Mouse (Mus musculus) adrenal gland, postnatal 10 days (tissue): Measurements from ENCODE around the gene Nisch. TPM values are rescaled to one million over a fixed set of nuclear protein-coding genes. Genes with fewer than 3 reads are reported as not detected.

Experiments
- DNase-seq: peaks from one replicate; pipeline ENCODE4 v3.0.0; 2021; ENCODE audit warnings: mixed read lengths
- total RNA-seq, 2 experiments: library from RNA; stranded (reverse); gene quantifications; 2 replicates each; pipeline ENCODE4 v1.2.3; 2021

Gene Nisch
- total RNA-seq, 2 experiments from 2014 or later, result 224 to 328 TPM

DNA sequence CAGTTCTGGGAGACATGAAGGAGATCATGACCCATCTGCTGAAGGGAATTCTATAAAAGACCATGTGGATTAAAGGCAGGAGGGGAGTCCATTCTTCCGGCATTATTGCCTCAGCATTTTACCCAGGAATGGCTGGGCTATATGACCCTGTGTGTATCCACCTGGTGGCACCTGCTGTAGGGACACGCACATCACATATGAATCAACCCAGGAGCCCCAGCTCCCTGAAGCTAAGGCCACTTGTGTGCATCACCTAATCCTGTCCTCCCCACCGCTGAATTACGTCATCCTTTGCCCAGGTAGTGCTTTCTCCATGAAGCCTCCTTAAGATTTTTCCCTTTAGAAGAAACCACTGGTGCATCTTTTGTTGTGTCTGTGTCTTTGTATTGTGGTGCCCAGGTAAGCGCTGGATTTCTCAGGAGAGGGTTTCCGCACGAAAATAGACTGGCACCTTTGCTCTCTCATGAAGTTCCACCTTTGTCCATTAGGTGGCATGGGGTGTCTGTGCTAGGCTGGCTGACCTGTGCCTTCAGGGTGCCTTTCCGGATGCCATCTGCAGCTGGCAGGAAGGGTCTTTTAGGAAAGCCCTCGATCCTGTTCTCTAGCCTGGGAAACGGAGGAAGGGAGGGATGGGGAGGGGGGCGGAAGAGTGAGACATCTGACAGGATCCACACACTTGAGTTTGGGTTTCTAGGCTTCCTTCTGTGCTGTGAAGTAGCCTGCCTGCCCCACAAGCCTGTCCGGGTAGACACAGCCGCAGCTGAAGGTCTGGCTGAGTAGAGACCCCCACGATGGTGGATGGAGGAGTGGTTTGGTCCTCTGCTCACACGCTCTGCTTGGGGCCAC, 1.4 kb downstream of the Nisch start:
- DNase-seq, result peak; percentile 79

DNA sequence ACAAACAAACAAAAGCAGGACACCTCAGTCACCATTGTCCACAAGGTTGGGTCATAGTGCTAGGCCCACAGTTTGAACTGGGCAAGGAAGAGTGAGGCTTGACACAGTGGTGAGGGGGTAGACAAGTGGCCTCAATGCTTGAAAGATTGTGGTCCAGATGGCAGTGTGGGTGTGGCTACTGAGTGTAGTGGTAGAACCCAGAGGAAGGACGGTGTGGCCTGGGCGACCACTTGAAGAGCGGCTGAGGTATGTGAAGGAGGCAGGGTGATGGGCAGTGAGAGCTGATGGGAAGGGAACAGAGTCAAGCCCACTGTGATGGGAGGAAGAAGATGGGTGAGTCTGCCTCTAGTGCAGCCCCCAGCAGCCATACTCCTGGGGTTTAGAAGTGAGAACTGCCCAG, 2.1 kb downstream of the Nisch start:
- DNase-seq, result no peak

- no peak for DNase-seq
Measured at GRCm38 (mm10) chr14:31213868-31214267, 2.9 kb downstream of the Nisch start.

DNA sequence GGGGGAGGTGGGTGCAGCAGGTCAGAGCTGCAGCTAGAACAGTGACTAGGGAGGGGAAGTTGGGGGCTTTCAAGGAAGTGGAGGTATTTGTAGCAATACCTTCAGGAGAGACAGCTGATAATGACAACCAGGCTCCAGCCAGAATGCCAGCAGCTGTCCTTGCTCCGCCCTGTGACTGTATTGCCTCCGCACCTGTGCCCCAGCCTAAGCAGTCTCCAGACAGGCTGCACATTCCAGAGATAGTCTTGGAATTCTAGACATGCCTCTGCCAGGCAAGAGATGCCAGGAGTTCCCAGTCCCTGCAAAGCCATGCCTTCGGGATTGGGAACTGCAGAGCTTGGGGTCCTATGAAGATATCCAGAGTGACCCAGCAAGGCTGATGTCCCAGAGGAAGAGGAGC, 4.2 kb downstream of the Nisch start:
- DNase-seq, result no peak

DNA sequence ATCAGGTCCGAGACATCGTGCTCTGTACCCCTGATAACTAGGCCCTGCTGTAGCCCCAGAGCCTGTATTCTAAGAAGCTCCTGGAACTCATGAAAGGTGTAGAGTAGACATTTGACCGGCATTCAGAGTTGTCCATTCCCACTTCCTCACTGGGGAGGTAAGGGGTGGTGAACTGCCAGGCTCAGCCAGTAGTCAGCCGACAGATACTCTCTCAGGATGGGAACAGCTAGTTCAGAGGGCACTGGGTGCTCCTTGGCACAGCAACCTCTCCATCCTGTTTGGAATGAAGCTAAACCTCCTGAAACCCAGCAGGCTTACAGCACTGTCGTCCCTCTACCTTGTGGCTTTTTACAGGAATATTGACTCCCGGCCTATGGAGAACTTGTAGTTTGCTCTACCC, 4.9 kb downstream of the Nisch start:
- DNase-seq, result no peak

DNA sequence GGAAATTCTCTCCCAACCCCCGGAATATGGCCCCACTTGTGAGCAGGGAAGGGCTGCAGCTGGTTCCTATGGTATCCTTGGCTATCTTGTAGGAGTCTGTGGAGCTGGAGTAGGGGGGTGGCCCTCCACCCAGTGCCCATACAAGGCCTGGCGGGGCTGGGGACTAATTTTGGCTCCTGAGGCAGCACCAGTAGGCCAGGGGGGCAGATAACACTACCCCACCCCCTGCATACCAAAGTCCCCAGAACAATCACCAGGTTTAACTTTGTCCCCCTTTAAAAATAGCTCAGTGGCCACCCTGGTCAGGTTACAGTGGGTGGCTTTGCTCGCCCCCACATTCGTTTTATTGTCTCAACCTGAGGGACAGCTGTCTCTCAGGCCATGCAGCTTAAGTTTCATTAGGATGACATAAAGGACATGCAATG, 7.6 kb downstream of the Nisch start:
- no peak for DNase-seq

DNA sequence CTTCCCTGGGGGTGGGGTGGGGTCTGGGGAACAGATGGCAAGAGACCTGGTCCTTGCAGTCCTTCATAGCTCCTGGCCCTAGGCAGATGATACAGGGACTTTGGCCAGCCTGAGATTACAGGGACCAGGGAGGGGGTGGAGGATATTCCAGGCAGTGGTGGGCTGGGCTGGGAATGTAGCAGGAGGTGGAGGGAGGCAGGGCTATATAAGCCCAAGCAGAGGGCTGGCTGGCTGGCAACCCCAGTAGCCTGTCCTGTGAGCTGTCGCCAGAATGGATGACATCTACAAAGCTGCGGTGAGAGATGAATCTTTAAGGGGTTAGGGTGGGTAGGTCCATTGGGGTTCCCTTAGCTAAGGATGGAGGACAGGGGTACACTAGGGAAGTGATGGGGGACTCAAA, 8.7 kb downstream of the Nisch start, which contains the start of gene Tnnc1:
TSS of gene Tnnc1 (plus strand) at position 229 of the 400 bp plus-strand sequence.
- no peak for DNase-seq

DNA sequence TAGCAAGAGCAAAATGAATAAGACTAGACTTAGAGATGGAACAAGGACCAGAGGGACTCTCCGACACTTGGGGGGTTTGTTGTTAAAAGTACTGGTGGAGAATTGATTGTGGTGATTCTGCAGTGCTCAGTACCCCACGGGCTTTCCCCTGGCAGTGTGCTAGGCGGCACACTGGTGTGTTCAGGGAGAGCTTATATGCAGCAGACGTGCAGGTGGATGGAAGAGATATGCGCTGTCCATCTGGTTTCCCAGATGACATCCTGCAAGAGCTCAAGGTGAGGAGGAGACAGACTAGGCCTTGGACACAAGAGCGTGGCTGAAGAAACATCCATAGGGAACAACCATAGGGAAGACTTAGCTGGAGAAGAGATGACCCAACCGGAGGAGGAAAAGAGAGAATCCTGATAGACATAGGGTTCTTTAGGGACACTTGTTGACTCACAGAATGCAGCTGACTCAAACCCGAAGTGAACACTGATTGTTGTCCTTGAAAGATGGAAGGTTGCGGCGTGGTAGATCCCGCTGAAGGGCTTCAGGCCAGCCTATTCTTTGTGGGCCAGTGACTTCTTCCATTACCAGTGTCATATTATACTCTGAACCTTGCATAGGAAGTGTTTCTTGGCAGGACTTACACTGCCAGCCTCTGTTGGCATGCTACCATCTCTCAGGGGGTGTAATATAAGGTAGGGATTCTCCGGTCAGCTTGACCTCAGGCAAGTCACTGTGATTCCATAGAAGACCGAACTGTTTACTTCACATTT, 9.5 kb downstream of the Nisch start:
- DNase-seq, result peak; percentile 44

- DNase-seq, result peak; percentile 98
Measured at GRCm38 (mm10) chr14:31206472-31206981, 10.2 kb downstream of the Nisch start.

DNA sequence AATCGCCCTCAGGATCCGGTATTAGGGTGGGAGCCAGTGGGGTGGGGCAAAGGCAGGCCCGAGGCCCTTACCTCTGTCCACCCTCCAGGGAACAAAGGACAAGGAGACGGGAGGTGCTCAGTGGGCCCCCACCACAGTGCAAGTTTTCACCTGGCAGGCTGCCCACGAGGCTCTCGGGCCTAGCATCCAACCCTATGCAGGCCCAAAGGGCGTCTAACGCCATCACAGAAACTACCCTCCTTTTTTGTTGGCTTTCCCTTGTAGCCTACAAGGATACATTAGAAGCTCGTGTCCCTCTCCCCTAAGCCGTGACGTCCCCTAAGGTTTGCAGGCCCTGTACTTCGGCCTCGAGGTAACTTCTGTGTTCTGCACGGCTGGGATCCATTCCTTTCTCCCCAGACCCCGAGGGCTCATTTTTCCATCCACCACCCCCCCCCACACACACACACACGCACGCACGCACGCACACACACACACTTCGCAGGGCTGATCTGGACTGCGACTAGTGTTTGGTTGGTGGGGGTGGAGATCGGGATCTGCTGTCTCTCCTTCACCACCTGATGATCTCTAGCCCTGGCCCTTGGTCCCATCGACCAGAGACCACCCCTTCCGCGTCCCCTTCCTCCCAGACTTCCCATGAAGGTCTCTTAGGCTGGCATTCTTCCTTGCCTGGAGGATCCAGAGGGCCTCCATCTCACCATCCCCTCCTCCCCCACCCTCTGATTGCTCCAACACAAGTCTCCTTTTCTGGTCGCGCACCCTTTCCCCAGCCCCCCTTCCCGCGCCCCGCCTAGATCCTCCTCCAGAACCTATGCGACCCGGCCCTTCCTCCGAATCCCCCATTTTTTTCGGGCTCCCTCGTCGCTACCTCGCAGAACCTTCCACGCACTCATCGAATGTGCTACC, 10.9 kb downstream of the Nisch start:
- peak; percentile 77 for DNase-seq

DNA sequence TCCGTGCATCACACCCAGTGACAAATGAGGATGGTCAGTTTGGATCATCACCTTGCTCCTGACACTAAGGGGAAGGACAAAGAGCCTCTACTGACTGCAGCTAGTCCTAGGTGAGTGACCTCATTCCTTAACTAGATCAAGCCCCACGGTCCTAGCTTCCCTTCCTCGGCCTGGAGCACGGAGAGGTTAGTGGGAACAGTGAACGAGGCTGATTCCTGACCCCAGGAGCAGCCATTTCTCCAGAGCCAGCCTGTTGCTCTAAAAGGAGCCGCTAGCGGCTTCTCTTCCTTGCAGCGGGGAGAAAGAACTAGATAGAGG, 11.5 kb downstream of the Nisch start:
- DNase-seq, result no peak

GRCm38 (mm10) chr14:31204844-31205243, 11.9 kb downstream of the Nisch start:
- no peak for DNase-seq

GRCm38 (mm10) chr14:31200038-31200437, 16.7 kb downstream of the Nisch start:
- DNase-seq, result no peak

DNA sequence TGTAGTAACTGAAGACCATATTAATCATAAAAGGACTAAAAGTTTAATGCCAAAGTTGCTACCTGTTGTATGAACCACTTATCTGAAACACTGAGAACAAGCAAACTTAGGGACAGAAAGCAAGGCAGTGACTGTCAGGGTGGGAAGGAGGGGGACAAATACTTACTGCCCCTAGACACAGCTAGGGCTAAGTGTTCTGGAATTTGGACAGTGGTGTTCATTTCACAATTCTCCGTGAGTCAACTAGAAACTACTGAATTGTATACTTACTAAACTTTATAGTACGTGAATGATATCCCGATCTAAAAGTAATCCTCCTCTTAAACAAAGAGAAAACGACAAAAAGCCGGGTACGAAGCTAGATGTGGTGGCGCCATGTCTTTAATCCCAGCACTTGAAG, 17.1 kb downstream of the Nisch start:
- DNase-seq, result no peak

GRCm38 (mm10) chr14:31197547-31198516, 18.9 kb downstream of the Nisch start:
- peak; percentile 75 for DNase-seq

DNA sequence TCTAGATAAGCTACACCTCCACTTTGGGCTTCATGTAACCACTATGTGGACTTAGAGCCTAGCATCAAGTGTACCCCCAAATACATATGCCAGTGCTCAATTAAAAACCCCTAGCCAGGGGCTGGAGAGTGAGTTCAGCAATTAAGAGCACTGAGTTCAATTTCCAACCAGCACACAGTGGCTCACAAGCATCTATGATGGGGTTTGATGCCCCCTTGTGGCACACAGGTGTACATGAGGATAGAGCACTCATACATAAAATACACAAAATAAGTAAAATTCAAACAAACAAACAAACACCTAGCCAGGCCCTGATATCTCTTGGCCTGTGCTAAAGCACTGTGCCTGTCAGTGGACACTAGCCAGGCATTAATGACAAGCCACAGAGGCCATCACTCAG, 20.8 kb downstream of the Nisch start:
- no peak for DNase-seq

- no peak for DNase-seq
Measured at GRCm38 (mm10) chr14:31195521-31195920, 21.2 kb downstream of the Nisch start.

- DNase-seq, result peak; percentile 88
Measured at GRCm38 (mm10) chr14:31194891-31195513, 21.7 kb downstream of the Nisch start.

DNA sequence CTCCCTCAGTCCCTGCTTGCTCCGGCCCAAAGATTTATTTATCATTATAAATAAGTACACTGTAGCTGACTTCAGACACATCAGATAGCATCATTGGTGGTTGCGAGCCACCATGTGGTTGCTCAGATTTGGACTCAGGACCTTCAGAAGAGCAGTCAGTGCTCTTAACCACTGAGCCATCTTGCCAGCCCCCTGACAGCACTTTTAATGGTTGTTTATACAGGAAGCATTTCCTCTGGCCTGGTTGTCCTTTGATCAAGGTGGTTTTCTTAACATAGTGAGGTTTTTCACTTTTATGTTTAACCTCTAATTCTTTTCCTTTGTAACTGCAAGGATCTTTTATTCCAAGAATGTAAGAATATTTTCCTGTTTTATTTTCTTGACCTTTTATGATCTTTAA, 22.3 kb downstream of the Nisch start:
- no peak for DNase-seq

DNA sequence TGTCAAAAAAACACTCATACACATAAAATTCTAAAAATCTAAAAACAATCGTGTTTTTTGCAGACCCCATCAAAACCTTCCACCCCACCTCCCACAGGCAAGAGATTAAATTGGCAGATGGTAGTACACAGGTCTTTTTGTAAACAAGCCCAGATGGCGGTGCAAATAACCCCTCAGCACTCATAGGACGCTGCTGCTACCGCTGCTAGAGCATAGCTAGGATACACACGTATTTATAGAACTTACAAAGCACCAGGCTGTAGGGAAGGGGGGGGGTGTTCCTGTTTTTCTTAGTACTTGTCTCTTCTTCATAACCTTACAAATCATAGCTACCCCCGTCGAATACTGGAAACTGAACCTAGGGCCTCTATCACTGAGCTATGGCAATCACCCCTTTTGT, 23.0 kb downstream of the Nisch start:
- DNase-seq, result no peak

GRCm38 (mm10) chr14:31191936-31192335, 24.8 kb downstream of the Nisch start:
- peak; percentile 53 for DNase-seq
